Mouse (Mus musculus): ENCODE results near the gene Zrsr1.

DNA sequence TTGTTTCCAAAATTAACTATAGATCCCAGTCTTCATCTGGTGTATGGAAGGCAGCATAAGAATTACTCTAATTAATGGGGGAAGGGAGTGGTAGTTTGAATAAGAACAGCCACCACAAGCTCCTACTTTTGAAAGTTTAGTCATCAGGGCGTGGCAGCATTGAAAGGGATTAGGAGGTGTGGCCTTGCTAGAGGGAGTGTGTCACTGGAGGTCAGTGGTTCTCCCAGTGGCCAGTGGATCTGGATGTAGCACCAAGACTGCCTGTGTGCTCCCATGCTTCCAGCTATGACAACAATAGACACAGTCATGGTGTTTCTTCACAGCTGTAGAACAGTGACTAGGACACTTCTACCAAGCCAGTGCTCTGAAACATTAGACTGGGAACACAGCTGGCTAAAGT, 22.7 kb upstream of the Zrsr1 start:
- TF ChIP-seq POLR2A (IDR thresholded peaks at IDR 0.05; ENCODE audit: insufficient read length, low read depth) (no peak), USF1 (IDR thresholded peaks at IDR 0.05; ENCODE audit: low read depth) (no peak), SRF (IDR thresholded peaks at IDR 0.05; ENCODE audit: control insufficient read depth, insufficient read length, low read depth) (no peak), REST (IDR thresholded peaks at IDR 0.05; ENCODE audit: insufficient read depth, insufficient read length) (no peak), MYOD1 (IDR thresholded peaks at IDR 0.05; ENCODE audit: control insufficient read depth in 1 of 3, insufficient read length in 2 of 3, low read depth in 2 of 3) (no peak), POLR2AphosphoS2 (IDR thresholded peaks at IDR 0.05; ENCODE audit: insufficient read length, low read depth) (no peak), CEBPB (IDR thresholded peaks at IDR 0.05; ENCODE audit: insufficient read depth, poor library complexity, severe bottlenecking) (no peak), MAX (IDR thresholded peaks at IDR 0.05; ENCODE audit: low read depth) (no peak), TCF12 (IDR thresholded peaks at IDR 0.05; ENCODE audit: insufficient read depth, poor library complexity, severe bottlenecking) (no peak)
